Mouse (Mus musculus) neutrophil, adult 5-6 weeks (primary cell): ENCODE results near the gene Rag1. TPM values are rescaled to one million over a fixed set of nuclear protein-coding genes. Genes with fewer than 3 reads are reported as not detected.
A peak's percentile ranks its signal among the peaks of the same experiment; 100 is the strongest.

Experiments used
- ATAC-seq: fragments of 151-379, 151-347 bp; 2 replicates; pipeline ENCODE4 v1.8.0; 2017; ENCODE audit warnings: mild to moderate bottlenecking, moderate TSS enrichment; ENCODE audit not compliant: insufficient number of reproducible peaks, poor library complexity, low FRiP score, severe bottlenecking; ENCODE audit errors: extremely low read depth
- total RNA-seq: library from RNA; stranded (forward); fragments of 200-1000 nt; gene quantifications from 2 replicates; pipeline ENCODE4 v1.2.3, GENCODE M21; 2017

Gene Rag1
- total RNA-seq, 1 experiment from 2014 or later, result 1.5 TPM

- no peak for ATAC-seq
Observed at GRCm38 (mm10) chr2:101645841-101646240, 3.5 kb downstream of the Rag1 start.

DNA sequence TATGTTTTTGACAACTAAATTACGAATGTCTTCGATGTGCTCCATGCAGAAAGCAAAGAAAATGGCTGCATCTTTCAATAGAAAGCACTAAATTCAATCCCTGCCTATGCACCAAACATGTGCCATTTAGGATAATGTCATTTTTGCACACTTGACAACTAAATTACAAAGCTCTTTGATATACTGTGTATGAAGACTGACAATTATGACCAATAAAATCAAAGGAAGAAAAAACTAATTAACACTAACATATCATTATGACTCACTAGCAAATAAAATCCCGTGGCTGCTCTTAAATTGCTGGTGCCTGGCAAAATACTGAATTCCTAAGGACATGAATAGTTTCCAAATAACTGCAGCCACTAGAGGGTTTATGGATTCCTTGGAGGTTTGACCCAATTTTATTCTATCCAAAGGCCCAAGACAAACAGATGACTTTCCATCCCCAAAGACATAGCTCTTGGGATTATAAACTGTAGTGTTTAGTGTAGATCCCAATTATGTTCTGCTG lies 9.4 kb downstream of the Rag1 start:
- no peak for ATAC-seq

DNA sequence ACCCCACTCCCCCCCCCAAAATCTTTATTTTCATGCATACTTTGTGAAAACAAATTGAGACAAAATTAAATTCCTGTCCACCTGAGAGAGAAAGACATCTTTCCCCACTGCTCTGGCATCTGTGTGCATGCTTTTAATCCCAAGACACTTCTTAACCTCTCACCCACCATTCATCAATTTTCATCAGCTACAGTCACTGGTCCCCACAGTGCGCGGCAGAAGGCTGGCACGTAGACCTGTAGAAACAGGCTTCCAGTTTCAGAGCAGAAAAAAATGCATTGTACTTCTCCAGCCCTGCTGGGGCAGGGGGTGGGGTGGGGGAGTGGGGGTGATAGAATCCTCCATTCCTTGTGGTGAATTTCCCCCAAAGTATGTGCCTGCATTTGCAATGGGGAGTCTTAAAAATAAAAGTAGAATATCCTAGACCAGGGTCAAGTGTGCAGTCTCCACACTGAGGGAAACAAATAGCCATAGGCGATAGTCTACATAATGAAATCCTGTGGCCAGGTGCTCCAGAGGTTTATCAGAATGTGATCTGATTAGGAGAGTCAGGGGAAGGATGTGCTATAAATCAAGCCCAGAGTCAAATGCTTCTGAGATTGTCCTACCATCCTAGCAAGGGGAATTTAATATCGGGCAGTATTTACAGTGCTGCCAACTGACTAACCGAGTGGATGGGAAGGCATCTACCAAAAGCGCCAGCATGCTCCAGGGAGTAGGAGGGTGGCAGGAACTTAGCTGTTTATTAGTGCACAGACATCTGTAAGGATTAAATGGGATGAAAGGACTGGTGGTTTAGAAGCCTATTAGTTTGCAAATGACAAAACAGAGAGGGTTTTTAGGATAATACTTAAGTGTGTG lies 10.1 kb downstream of the Rag1 start:
- no peak for ATAC-seq

- ATAC-seq, result peak; percentile 91
Observed at GRCm38 (mm10) chr2:101628297-101629236, 20.7 kb downstream of the Rag1 start.

GRCm38 (mm10) chr2:101627227-101627626 lies 22.1 kb downstream of the Rag1 start:
- no peak for ATAC-seq

DNA sequence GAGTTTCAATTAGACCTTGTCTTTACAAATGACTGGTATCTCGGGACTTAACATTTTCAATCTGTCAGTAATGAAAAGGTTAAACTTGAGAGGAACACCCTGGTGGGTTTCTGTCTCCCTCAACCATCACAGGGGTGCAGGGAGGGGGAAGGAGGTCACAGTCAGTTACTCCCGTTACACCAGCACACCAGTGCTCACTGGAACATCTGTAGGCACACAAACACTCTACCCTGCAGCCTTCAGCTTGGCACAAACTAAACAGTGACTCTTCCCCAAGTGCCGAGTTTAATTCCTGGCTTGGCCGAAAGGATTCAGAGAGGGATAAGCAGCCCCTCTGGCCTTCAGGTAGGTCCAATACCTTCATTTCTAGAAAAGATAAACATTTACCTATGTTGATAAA lies 24.8 kb downstream of the Rag1 start, which contains the start of gene Rag2:
Gene Rag2 (plus strand): TSS at position 193 of the 400 bp plus-strand sequence.
- no peak for ATAC-seq

GRCm38 (mm10) chr2:101624011-101624410 lies 25.3 kb downstream of the Rag1 start:
- ATAC-seq, result no peak

DNA sequence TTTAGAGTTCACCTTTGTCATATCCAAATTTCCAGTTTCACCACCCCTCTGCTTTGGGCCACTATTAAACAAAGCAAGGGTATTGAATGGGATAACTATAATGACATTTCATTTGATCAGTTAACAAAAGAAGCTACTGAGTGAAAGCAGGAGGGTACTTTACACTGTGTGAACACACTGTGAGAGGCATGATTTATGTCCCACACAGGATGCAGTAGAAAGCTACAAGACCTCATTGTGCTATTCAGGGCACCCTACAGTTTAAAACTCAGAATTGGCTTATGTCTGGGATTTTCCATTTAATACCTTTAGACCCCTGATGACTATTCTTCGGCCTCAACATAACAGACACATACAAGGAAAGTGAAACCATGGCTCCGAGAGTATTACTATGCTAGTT lies 26.3 kb downstream of the Rag1 start:
- ATAC-seq, result no peak

DNA sequence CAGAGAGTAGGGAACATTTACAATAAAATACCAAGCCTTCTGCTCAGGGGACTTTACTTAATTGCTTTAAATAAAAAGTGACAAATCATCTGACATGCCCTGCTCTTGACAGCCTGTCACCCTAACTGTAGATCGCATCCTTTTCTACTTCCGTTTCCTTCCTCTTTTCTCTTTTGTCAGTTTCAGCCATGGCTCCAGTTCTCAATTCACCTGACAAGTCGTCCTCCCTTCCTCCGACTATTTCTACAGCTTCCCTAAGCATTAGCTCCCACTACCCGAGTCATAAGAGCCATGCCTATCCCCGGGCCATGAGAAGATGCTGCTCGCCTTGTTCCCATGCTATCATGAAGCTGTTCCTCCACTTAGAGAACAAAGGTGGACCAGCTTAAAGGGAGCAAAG lies 27.7 kb downstream of the Rag1 start:
- ATAC-seq, result no peak

GRCm38 (mm10) chr2:101620899-101621298 lies 28.4 kb downstream of the Rag1 start:
- no peak for ATAC-seq

- ATAC-seq, result no peak
Observed at GRCm38 (mm10) chr2:101618373-101618772, 30.9 kb downstream of the Rag1 start.

DNA sequence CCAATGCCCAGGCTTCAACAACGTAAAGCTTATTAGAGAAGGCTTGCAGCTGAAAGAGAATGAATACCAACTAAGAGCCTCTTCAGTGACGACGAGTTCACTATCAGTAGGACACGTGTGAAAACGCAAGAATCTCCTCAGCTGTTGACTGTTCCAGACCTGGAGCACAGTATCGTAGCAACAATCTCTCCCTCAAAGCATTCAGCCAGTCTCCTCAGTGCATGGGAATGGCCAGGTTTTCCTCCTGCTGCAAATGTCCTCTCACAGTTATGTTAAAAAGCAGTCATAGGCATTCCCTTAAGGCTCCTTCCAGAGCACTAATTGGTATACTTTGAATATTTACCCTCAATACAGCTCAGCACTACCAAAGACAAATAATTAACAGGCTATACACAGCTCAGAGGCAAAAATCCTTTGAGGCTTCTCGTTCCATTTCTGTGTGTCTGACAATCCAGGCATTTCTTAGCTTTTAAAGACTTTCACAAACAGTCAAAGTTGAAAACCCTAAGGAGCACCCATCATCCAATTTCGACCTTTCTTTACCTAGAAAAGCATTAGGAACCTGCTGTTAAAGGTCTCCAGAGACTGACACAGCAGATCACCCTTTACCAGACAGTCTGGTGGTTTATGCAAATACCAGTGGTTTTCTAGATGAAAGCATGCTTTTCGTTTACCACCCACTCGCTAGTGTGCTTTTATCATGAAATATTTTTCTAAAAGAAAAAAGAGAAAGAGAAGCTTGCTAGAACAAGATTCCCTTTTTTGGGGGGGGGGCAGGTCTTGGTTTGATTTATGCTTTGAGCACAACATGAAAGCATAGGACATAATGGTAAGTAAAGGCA lies 33.6 kb downstream of the Rag1 start:
- ATAC-seq, result peak; percentile 77; the same call in 1 of the 2 replicates

DNA sequence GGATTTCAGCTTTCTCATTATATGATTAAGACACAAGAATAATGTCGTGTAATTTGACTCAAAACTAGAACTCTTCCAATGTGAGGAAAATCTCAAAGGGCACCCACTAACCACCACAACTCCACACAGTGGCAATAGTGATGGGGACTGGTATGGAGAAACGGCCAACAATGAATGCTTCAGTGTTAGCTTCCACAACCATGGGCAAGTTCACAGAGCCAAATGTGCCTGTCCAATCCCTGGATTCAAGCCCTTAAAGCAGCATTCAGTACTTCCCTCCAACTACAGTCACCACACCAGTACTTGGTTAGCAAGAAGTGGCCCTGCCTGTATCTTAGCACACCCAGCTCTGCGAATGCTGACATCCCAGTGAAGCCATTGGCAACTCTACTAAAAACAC lies 38.4 kb downstream of the Rag1 start:
- ATAC-seq, result no peak

- ATAC-seq, result no peak
Observed at GRCm38 (mm10) chr2:101608232-101608894, 40.9 kb downstream of the Rag1 start.

- no peak for ATAC-seq
Observed at GRCm38 (mm10) chr2:101603099-101603498, 46.2 kb downstream of the Rag1 start.

- ATAC-seq, result no peak
Observed at GRCm38 (mm10) chr2:101600703-101601102, 48.6 kb downstream of the Rag1 start.

GRCm38 (mm10) chr2:101598190-101599181 lies 50.8 kb downstream of the Rag1 start:
- ATAC-seq, result peak; percentile 67
